Mouse (Mus musculus): ENCODE data around the gene Rbfox3. TPM values are rescaled to one million over a fixed set of nuclear protein-coding genes. Genes with fewer than 3 reads are reported as not detected.

The Rbfox3 gene
- polyA plus RNA-seq, 1 experiment from 2014 or later: 0.60 TPM

DNA sequence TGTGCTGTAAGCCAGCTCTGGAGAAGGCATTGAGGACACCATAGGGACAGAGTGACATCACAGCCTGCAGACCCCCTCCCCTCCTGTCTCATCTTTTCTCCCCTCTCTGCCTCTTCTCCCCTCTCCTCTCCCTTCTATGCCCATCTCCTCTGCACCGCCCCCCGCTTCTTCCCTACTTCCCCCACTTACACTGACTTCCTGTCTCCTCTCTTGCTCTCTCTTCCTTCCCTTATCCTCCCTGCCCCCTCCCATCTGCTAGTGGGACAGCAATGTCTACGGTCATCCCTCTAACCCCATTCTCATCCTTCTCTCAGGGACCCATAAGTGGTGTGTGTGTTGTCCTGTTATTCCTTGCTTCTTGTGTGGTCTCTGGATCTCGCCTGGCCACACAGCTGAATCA lies 451.9 kb downstream of the Rbfox3 start:
- 64% methylated on average over 3 of the region's 4 CpGs for WGBS
- Histone ChIP-seq H3K27ac (peak overlapping the region; percentile 76), H3K27me3 (ENCODE audit: insufficient read depth, poor library complexity, severe bottlenecking) (no peaks in the 10 kb centered on the region), H3K36me3 (no peaks in the 10 kb centered on the region), H3K9me3 (no peaks in the 10 kb centered on the region), H3K4me1 (peaks cover 13% of the 10 kb centered on the region), H3K4me3 (no peak overlapping the region)
- no peak for DNase-seq (ENCODE audit: low spot score)

DNA sequence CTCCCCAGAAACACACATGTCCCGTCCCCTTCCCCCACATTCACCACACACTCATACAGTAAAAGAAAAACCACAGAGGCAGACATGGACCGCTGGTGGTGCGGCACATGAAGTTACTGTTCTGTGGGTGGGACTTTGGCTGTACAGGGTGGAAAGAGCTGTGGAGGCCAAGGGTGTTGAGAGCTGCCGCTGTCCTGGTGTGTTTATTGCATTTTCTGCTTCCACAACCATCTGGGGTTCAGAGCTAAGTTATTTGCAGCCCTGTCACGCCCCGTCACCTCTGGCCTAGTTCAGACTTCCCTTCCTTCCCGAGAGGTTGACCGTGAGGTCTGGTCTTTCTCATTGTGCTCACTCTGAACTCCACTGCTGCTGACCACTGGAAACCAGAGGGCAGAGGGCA lies 452.3 kb downstream of the Rbfox3 start:
- WGBS: 25% methylated on average over 8 of the region's 8 CpGs
- Histone ChIP-seq H3K27me3 (ENCODE audit: insufficient read depth, poor library complexity, severe bottlenecking) (no peaks in the 10 kb centered on the region), H3K9me3 (no peaks in the 10 kb centered on the region), H3K27ac (peak overlapping the region; percentile 76), H3K4me3 (no peak overlapping the region), H3K36me3 (no peaks in the 10 kb centered on the region), H3K4me1 (peaks cover 17% of the 10 kb centered on the region)
- DNase-seq (ENCODE audit: low spot score): no peak

DNA sequence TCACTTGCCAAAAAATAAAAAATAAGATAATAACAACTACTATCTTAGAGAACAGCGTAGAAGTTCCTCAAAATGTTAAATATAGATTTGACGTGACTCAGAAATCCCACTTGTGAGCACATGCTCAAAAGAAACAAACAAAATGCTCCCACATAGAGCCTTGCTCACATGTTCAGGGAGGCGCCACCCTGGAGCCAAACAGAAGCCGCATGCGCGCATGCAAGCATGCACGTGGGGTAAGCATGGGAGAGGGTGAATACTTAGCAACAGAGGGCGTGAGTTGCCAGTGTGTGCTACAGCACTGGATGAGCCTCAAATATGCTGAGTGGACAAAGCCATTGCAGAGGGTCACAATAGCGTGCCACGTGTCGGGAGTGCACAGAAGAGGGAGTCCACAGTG lies 454.5 kb downstream of the Rbfox3 start:
- Histone ChIP-seq H3K27ac (no peak overlapping the region), H3K27me3 (ENCODE audit: insufficient read depth, poor library complexity, severe bottlenecking) (no peaks in the 10 kb centered on the region), H3K9me3 (no peaks in the 10 kb centered on the region), H3K36me3 (no peaks in the 10 kb centered on the region), H3K4me3 (no peak overlapping the region), H3K4me1 (peaks cover 19% of the 10 kb centered on the region)
- DNase-seq (ENCODE audit: low spot score): no peak
- WGBS: 76% methylated on average over 11 of the region's 11 CpGs

DNA sequence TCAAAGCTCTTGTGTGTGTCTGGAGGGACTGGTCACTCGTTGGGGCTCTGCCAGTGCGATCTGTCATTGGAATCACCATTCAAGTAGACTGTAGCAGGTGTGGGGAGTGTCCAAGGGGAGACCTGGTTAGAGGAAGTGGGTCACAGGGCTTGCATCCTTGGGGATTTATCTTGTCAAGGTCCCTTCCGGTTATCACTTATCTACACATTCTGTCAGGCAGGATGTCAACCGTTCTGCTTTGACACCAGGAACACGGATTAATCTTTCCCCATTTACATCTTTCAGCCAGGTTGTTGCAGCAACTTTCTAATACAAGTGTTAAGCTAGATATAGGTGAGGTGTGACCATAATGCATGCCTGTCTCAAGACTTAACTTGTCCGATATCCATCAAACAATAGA lies 455.6 kb downstream of the Rbfox3 start:
- 63% methylated on average over 6 of the region's 6 CpGs for WGBS
- Histone ChIP-seq H3K27ac (no peak overlapping the region), H3K4me1 (peaks cover 19% of the 10 kb centered on the region), H3K27me3 (ENCODE audit: insufficient read depth, poor library complexity, severe bottlenecking) (no peaks in the 10 kb centered on the region), H3K36me3 (no peaks in the 10 kb centered on the region), H3K4me3 (no peak overlapping the region), H3K9me3 (no peaks in the 10 kb centered on the region)
- DNase-seq (ENCODE audit: low spot score): no peak

DNA sequence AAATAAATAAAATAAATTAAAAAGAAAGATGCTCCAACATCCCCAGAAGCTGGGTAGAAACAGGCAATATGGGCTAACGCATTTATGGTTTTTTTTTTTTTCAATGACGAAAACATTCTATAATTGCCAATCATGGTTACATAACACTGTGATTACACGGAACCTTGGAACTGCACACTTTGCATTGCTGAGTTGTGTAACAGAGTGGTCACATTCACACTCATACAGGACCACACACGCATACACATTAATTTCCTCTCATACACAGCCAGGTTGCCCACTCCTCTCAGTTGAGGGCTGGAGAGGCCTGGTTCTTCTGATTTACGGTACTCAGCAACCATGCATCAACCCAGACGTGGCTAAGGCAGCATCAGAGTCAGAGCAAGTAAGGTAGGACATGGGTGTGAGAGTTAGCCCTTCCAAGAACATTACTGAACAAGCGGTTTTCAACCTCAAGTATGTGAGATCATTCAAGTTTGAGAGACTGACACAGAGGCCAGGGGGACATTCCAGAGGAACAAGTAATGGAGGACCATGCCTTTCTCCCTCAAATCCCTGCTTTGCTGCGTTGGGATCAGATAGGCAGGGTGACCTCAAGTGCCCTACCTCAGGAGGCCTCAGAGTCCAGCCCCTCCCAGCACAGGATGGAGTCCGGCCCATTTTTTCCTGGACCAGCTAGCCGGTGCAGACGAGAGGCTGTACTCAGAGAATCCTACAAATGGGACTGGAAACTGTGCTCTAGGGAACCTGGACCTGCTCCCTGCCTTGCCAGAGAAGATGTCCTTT lies 457.3 kb downstream of the Rbfox3 start:
- Histone ChIP-seq H3K4me1 (peaks cover 15% of the 10 kb centered on the region), H3K27me3 (ENCODE audit: insufficient read depth, poor library complexity, severe bottlenecking) (0 out of 2 replicates have a peak, but pooled peaks cover 5% of the 10 kb centered on the region), H3K27ac (no peak overlapping the region), H3K36me3 (no peaks in the 10 kb centered on the region), H3K4me3 (no peak overlapping the region), H3K9me3 (no peaks in the 10 kb centered on the region)
- WGBS: 66% methylated on average over 11 of the region's 11 CpGs
- DNase-seq (ENCODE audit: low spot score): no peak

DNA sequence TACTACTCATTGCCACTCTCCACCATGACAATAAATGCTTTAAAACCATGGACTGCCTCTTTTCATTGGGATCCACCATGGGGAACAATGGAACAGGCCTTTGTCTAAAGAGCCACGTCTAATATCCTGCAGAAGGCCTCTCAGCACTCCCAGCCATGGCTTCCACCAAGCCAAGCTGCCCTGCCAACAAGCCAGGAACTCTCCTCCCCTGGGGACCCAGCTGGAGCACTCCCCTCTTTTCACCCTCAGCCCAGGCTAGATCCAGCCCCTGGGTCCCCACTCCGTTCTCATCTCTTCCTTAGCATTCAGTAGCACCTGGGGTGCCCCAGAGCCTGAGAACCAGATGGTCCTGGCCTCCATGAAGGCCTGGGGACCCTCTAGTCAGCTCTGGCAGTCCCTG lies 458.4 kb downstream of the Rbfox3 start:
- Histone ChIP-seq H3K36me3 (no peaks in the 10 kb centered on the region), H3K4me1 (peaks cover 10% of the 10 kb centered on the region; the same call in 1 of the 2 replicates), H3K9me3 (no peaks in the 10 kb centered on the region), H3K27me3 (ENCODE audit: insufficient read depth, poor library complexity, severe bottlenecking) (peaks cover 16% of the 10 kb centered on the region; the same call in 1 of the 2 replicates), H3K4me3 (no peak overlapping the region), H3K27ac (no peak overlapping the region)
- DNase-seq (ENCODE audit: low spot score): no peak
- 64% methylated on average over 2 of the region's 2 CpGs for WGBS

DNA sequence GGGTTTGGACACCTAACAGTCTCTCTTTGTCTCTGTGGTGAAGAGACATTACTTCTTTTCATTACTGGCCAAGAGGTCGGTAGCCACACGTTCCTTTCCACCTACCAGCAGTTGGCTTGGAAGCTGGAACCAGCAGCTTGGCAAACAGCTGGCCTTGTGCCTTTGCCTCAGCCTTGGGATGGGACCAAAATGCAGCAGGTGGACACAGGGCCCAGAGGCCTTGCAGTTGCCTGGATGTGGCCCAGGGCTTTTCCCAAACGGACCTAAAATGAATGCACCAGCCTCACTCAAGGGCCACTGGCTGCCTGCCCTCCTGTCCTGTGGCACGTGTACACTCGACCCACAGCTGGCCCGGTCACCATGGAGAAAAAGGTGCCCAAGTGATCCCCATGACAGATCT lies 460.2 kb downstream of the Rbfox3 start:
- Histone ChIP-seq H3K4me1 (peaks cover 10% of the 10 kb centered on the region; the same call in 1 of the 2 replicates), H3K27me3 (ENCODE audit: insufficient read depth, poor library complexity, severe bottlenecking) (peaks cover 21% of the 10 kb centered on the region; the same call in 1 of the 2 replicates), H3K9me3 (no peaks in the 10 kb centered on the region), H3K27ac (no peak overlapping the region), H3K4me3 (no peak overlapping the region), H3K36me3 (no peaks in the 10 kb centered on the region)
- DNase-seq (ENCODE audit: low spot score): no peak
- WGBS: 81% methylated on average over 6 of the region's 6 CpGs

DNA sequence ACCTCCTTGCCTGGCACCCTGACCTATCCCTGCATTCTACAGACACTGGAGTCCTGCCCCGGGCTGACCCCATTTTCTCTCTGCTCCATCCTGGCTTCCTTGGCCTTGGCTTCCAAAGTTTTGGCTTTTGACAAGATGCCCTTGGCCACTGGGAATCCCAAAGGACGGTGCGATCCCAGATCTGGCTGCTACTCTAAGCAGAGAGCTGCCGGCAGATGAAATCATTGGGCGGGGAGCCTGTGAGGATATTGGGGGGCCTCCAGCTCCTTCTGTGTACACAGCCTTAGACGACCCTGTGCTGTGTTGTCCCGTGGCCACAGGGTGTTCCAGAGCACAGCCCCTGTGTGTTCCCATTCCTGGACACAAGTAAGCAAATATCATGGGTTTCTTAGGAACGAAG lies 463.0 kb downstream of the Rbfox3 start:
- Histone ChIP-seq H3K4me1 (0 out of 2 replicates have a peak, but pooled peaks cover 4% of the 10 kb centered on the region), H3K36me3 (no peaks in the 10 kb centered on the region), H3K9me3 (no peaks in the 10 kb centered on the region), H3K4me3 (no peak overlapping the region), H3K27me3 (ENCODE audit: insufficient read depth, poor library complexity, severe bottlenecking) (peaks cover 37% of the 10 kb centered on the region), H3K27ac (no peak overlapping the region)
- 77% methylated on average over 8 of the region's 8 CpGs for WGBS
- DNase-seq (ENCODE audit: low spot score): no peak

DNA sequence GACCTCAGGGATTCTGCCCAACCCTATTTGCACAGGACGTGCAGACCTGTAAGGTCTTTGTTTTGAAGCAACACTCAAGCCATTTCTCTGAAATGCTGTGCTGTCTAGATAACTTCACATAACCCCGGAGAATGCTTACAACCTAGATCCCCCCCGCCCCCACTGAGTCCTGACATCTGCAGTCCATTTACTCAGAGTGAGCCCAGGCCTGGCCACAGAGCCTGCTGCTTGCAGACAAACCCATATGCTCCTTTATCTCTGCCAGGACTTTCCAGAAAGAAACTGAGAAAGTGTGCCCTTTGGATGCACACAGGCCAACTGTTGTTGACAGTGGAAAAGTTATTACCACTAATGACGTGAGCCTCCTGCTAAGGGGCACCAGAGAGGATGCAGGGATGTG lies 464.1 kb downstream of the Rbfox3 start:
- Histone ChIP-seq H3K4me3 (no peak overlapping the region), H3K36me3 (no peaks in the 10 kb centered on the region), H3K27ac (no peak overlapping the region), H3K27me3 (ENCODE audit: insufficient read depth, poor library complexity, severe bottlenecking) (peaks cover 37% of the 10 kb centered on the region), H3K4me1 (peaks cover 12% of the 10 kb centered on the region), H3K9me3 (no peaks in the 10 kb centered on the region)
- 61% methylated on average over 4 of the region's 4 CpGs for WGBS
- no peak for DNase-seq (ENCODE audit: low spot score)

DNA sequence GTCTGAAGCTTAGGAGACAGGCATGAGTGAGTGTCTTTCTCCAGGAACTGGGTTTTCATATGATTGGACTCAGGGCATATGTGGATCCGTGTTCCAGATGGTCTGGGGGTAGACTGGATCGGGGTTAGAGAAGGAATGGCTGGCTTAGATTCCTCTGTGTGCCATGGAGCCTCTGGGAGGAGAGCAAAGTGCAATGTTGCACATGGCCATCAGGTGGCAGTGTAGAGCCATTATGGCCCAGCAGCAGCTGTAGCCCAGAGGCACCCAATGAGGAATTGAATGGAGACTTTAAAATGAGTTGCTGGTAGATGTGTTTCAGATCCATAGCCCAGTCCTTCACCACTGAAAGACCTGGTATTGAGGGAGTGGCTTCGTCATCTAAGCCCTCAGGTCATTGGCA lies 465.6 kb downstream of the Rbfox3 start:
- Histone ChIP-seq H3K9me3 (no peaks in the 10 kb centered on the region), H3K4me1 (peaks cover 20% of the 10 kb centered on the region), H3K27ac (no peak overlapping the region), H3K27me3 (ENCODE audit: insufficient read depth, poor library complexity, severe bottlenecking) (peaks cover 37% of the 10 kb centered on the region), H3K36me3 (no peaks in the 10 kb centered on the region), H3K4me3 (no peak overlapping the region)
- DNase-seq (ENCODE audit: low spot score): no peak
- 15% methylated on average over 3 of the region's 3 CpGs for WGBS

DNA sequence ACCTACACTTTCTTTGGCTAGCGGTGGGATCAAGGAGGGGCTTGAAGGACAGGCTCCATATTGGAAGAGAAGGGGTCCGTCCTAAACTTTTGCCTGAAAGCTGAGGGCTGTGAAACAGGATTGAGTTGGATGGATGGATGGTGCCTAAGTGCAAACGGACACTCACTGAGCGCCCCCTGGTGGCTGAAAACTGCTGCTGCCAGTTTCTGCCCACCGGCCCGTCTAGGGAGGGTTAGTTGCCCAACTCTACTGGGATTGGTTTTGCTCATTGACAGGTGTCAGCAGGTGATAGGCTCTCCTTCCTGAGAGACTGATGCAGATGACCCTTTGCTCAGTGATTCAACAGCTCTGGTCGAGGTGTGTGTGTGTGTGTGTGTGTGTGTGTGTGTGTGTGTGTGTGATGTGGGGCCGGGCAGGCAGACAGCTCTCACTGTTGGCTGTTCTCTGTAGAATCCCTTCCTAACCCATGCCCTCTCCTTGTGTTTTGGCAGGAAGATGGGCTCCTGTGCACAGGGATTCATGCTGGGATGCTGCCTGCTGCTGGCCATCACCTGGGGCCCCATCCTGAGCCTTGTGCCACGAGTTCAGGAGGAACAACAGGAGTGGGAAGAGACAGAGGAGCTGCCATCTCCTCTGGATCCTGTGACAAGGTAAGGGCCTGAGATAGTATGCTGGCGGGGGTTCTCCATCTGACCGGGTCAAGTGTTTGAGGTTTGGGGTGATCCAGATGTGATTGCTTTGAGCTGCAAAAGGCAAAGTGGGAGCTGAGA lies 468.0 kb downstream of the Rbfox3 start:
- no peaks in the 10 kb centered on the region for H3K36me3 ChIP-seq
- H3K27me3 ChIP-seq (ENCODE audit: insufficient read depth, poor library complexity, severe bottlenecking): peaks cover 25% of the 10 kb centered on the region
- H3K9me3 ChIP-seq: no peaks in the 10 kb centered on the region
- 29% methylated on average over 11 of the region's 11 CpGs for WGBS
- no peak overlapping the region for H3K27ac ChIP-seq
- H3K4me1 ChIP-seq: peaks cover 31% of the 10 kb centered on the region
- no peak for DNase-seq (ENCODE audit: low spot score)
- no peak overlapping the region for H3K4me3 ChIP-seq

DNA sequence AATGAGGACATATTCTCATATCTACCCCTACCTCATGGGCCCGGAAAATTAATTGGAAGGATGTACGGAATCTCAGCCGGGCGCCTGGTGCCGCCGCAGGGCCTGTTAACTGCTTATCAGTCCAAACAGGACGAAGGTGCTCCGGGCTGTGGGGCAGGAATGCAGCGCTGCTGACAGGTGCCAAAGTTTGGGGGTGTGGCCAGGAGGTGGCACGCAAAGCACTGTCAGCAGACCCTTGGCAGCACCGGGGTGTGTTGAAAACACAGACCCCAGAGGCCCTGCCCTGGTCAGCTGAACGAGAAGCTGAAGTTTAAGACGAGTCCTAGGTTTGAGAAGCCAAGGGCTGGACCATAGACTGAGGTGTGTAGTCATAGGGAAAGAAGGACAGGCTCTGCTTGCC lies 468.7 kb downstream of the Rbfox3 start:
- H3K9me3 ChIP-seq: no peaks in the 10 kb centered on the region
- 0 out of 2 replicates have a peak overlapping the region, but pooled peaks have one; percentile 13 for H3K4me3 ChIP-seq
- WGBS: 40% methylated on average over 13 of the region's 13 CpGs
- no peak overlapping the region for H3K27ac ChIP-seq
- no peak for DNase-seq (ENCODE audit: low spot score)
- H3K27me3 ChIP-seq (ENCODE audit: insufficient read depth, poor library complexity, severe bottlenecking): peaks cover 19% of the 10 kb centered on the region
- H3K36me3 ChIP-seq: no peaks in the 10 kb centered on the region
- H3K4me1 ChIP-seq: peaks cover 31% of the 10 kb centered on the region

All from heart, embryonic 10.5 days (tissue).